Mouse (Mus musculus): ENCODE results near the gene Olfr465-ps1. TPM values are rescaled to one million over a fixed set of nuclear protein-coding genes. Genes with fewer than 3 reads are reported as not detected.

Olfr465-ps1 gene
- total and polyA plus RNA-seq, 2 experiments from 2014 or later = not detected

DNA sequence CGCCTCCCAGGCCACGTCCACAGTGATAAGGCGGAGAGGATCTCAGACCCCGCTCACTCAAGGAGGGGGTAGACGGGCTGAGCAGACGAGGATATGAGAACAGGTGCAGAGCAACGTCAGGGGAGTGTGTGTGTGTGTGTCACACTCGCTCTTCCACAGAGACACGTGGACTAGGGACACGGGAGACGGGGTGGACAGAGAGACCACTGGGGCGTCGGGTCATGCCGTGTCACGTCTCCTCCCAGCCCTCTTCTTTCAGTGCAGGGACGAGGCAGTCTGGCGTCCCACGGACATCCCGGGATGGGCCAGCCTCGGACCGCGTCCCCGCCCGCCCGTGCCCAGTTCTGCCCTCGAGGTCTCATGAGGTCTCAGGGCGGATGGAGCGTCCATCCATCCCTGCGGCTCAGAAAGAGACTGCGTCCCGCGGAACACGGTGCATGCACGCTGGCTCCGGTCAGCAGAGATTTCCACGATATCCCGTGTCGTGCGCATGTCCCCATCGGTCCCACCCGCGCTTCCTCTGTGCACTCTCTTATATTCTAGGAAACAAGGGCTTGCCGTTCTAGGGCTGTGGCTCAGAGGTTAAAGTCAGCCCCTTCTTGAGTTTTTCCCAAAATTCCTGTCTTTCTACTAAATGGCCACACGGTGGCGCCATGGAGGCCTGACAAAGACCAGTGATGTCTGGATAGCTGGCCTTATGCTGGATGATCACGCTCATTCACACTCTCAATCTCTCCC lies 38.0 kb downstream of the Olfr465-ps1 start:
- peak; percentile 83 for TF ChIP-seq CTCF (IDR thresholded peaks at IDR 0.05; ENCODE audit: low read depth)
- H3K9ac ChIP-seq (replicated peaks; ENCODE audit: low read length) = peak overlapping the region; percentile 54
- H3K4me3 ChIP-seq (ENCODE audit: low read length) = peak overlapping the region; percentile 38
- peak overlapping the region; percentile 62 for H3K4me2 ChIP-seq (ENCODE audit: low read depth, low read length)
- no peaks in the 10 kb centered on the region for H3K36me3 ChIP-seq (ENCODE audit: insufficient read depth, low read length)
- no peak overlapping the region for H3K27ac ChIP-seq
- 26% methylated on average over 40 of the region's 46 CpGs for WGBS
- H3K9me3 ChIP-seq (ENCODE audit: low read length) = no peaks in the 10 kb centered on the region
- no peaks in the 10 kb centered on the region for H3K4me1 ChIP-seq (ENCODE audit: insufficient read depth, low read length)
- ATAC-seq = peak; percentile 89
- no peaks in the 10 kb centered on the region for H3K27me3 ChIP-seq (ENCODE audit: insufficient read depth, low read length)
- DNase-seq (ENCODE audit: low spot score) = peak; percentile 77

DNA sequence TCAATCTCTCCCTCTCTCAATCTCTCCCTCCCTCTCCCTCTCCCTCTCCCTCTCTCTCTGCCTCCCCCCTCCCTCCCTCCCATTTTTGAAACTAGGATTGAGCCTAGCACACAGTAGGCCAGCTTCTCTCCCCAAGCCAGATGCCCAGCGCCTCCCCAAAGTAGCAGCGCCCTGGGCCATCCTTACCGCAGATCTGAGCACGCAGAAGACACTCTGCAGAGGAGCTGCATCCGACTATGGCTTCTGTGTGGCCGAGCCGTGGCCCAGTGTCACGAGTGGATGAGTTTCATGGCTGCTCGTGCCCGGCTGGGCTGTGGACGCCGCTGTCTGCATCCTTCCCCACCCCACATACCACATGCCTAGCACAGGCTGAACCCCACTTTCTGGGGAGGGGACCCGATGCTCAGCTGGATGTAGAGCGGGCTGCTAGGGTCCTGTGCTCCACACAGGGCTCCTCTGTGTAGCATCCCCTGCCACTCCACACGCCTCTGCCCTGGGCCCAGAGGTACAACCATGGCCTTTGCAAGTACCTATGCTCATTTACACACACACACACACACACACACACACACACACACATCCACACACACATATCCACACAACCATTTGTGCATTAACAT lies 38.7 kb downstream of the Olfr465-ps1 start:
- TF ChIP-seq CTCF (IDR thresholded peaks at IDR 0.05; ENCODE audit: low read depth) = no peak
- Histone ChIP-seq H3K4me2 (ENCODE audit: low read depth, low read length) (no peak overlapping the region), H3K27ac (no peak overlapping the region), H3K27me3 (ENCODE audit: insufficient read depth, low read length) (no peaks in the 10 kb centered on the region), H3K9ac (replicated peaks; ENCODE audit: low read length) (no peak overlapping the region), H3K4me3 (ENCODE audit: low read length) (no peak overlapping the region), H3K36me3 (ENCODE audit: insufficient read depth, low read length) (no peaks in the 10 kb centered on the region), H3K4me1 (ENCODE audit: insufficient read depth, low read length) (no peaks in the 10 kb centered on the region), H3K9me3 (ENCODE audit: low read length) (no peaks in the 10 kb centered on the region)
- DNase-seq (ENCODE audit: low spot score) (no peak), ATAC-seq (peak; percentile 53; the same call in 1 of the 2 replicates)
- WGBS = 56% methylated on average over 15 of the region's 15 CpGs

Other genes starting within 250 kb of the Olfr465-ps1 start
- gene Cntnap3, start 234.1 kb upstream of the Olfr465-ps1 start, total RNA-seq (2014; rRNA removed) = 1.4 and 4.9 TPM in 2 replicates
- gene Cntnap3, start 234.1 kb upstream of the Olfr465-ps1 start, polyA plus RNA-seq (2015; fragmentation: Nextera tagmentation; extraction: Ambion mirVana) = 0.93 and 1.2 TPM in 2 replicates
- not detected in 2 replicates for gene Spata31, start 220.7 kb upstream of the Olfr465-ps1 start, total RNA-seq (2014; rRNA removed)
- not detected in 2 replicates for gene Spata31, start 220.7 kb upstream of the Olfr465-ps1 start, polyA plus RNA-seq (2015; fragmentation: Nextera tagmentation; extraction: Ambion mirVana)
- gene Spata31d1c, start 105.0 kb upstream of the Olfr465-ps1 start, total RNA-seq (2014; rRNA removed) = not detected in 2 replicates
- not detected in 2 replicates for gene Spata31d1c, start 105.0 kb upstream of the Olfr465-ps1 start, polyA plus RNA-seq (2015; fragmentation: Nextera tagmentation; extraction: Ambion mirVana)
- gene Prss47, start 85.3 kb upstream of the Olfr465-ps1 start, total RNA-seq (2014; rRNA removed) = not detected in 2 replicates
- gene Prss47, start 85.3 kb upstream of the Olfr465-ps1 start, polyA plus RNA-seq (2015; fragmentation: Nextera tagmentation; extraction: Ambion mirVana) = not detected in 2 replicates
- 37.6 and 39.3 TPM in 2 replicates for gene Mfsd14b, start 25.1 kb upstream of the Olfr465-ps1 start, total RNA-seq (2014; rRNA removed)
- gene Mfsd14b, start 25.1 kb upstream of the Olfr465-ps1 start, polyA plus RNA-seq (2015; fragmentation: Nextera tagmentation; extraction: Ambion mirVana) = 21.4 and 22.4 TPM in 2 replicates
- not detected in 2 replicates for gene Olfr466, start 12.2 kb downstream of the Olfr465-ps1 start, total RNA-seq (2014; rRNA removed)
- gene Olfr466, start 12.2 kb downstream of the Olfr465-ps1 start, polyA plus RNA-seq (2015; fragmentation: Nextera tagmentation; extraction: Ambion mirVana) = not detected in 2 replicates
- gene Nlrp4f, start 67.9 kb downstream of the Olfr465-ps1 start, total RNA-seq (2014; rRNA removed) = not detected in 2 replicates
- 0.15 and 0.40 TPM in 2 replicates for gene Nlrp4f, start 67.9 kb downstream of the Olfr465-ps1 start, polyA plus RNA-seq (2015; fragmentation: Nextera tagmentation; extraction: Ambion mirVana)
- not detected in 2 replicates for gene Gm10775, start 121.5 kb downstream of the Olfr465-ps1 start, total RNA-seq (2014; rRNA removed)
- gene Gm10775, start 121.5 kb downstream of the Olfr465-ps1 start, polyA plus RNA-seq (2015; fragmentation: Nextera tagmentation; extraction: Ambion mirVana) = 1.1 and 2.0 TPM in 2 replicates
- 46.1 and 57.1 TPM in 2 replicates for gene Zfp369, start 140.7 kb downstream of the Olfr465-ps1 start, total RNA-seq (2014; rRNA removed)
- 9.1 and 9.3 TPM in 2 replicates for gene Zfp369, start 140.7 kb downstream of the Olfr465-ps1 start, polyA plus RNA-seq (2015; fragmentation: Nextera tagmentation; extraction: Ambion mirVana)